Mouse (Mus musculus): Measurements from ENCODE around the gene Xxylt1.

DNA sequence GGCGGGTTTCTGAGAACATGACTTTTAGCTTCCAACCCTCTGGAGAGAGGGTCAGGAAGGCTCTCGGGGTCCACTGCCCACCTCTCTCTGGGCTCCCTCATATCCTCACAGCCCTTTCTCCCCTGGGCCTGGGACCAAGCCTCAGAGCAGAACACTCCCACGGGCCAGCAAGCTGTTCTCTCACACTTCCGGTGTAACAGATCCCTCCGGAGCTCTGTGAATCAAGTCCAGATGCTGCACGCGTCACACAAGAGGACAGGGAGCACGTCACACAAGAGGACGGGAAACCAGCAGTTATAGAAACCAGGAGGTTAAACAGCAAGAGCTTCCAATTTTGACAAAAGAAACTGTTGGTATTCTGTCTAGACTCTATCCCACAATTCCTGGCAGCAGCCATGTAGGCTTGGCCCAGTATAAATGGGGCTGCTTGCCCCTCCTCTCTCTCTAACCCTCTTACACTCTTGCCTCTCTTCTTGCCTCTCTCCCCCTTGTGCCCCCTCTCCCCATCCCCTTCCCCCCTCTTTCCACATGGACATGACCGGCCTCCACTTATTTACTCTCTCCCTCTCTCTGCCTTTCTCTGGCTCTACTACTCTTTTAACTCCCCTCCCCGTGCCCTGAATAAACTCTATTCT, 19.9 kb downstream of the Xxylt1 start:
- TF ChIP-seq POLR2A (IDR thresholded peaks at IDR 0.05; ENCODE audit: borderline replicate concordance, extremely low read depth, insufficient read depth, insufficient read length, poor library complexity, severe bottlenecking) (no peak), CTCF (IDR thresholded peaks at IDR 0.05; ENCODE audit: borderline replicate concordance, extremely low read depth, insufficient read depth, insufficient read length) (no peak)
